Mouse (Mus musculus): ENCODE results near the gene Tmem132c.

The Tmem132c gene

GRCm38 (mm10) chr5:127282539-127283123 lies 41.0 kb downstream of the Tmem132c start:
- DNase-seq (ENCODE audit: inconsistent age in 2 of 2, low spot score in 1 of 2): peak in 1 of 2 experiments; percentile 30

GRCm38 (mm10) chr5:127286886-127287285 lies 45.3 kb downstream of the Tmem132c start:
- no peak for DNase-seq (ENCODE audit: inconsistent age in 2 of 2, low spot score in 1 of 2)

- DNase-seq (ENCODE audit: inconsistent age in 2 of 2, low spot score in 1 of 2): no peak
Measured at GRCm38 (mm10) chr5:127289659-127290058, 48.1 kb downstream of the Tmem132c start.

GRCm38 (mm10) chr5:127290461-127291250 lies 49.0 kb downstream of the Tmem132c start:
- DNase-seq (ENCODE audit: inconsistent age in 2 of 2, low spot score in 1 of 2): no peak

GRCm38 (mm10) chr5:127291581-127291980 lies 50.0 kb downstream of the Tmem132c start:
- no peak for DNase-seq (ENCODE audit: inconsistent age in 2 of 2, low spot score in 1 of 2)

GRCm38 (mm10) chr5:127293698-127294097 lies 52.1 kb downstream of the Tmem132c start:
- no peak for DNase-seq (ENCODE audit: inconsistent age in 2 of 2, low spot score in 1 of 2)

- DNase-seq (ENCODE audit: inconsistent age in 2 of 2, low spot score in 1 of 2): no peak
Measured at GRCm38 (mm10) chr5:127297461-127297860, 55.9 kb downstream of the Tmem132c start.

GRCm38 (mm10) chr5:127298060-127298459 lies 56.5 kb downstream of the Tmem132c start:
- DNase-seq (ENCODE audit: inconsistent age in 2 of 2, low spot score in 1 of 2): no peak

- no peak for DNase-seq (ENCODE audit: inconsistent age in 2 of 2, low spot score in 1 of 2)
Measured at GRCm38 (mm10) chr5:127299010-127299409, 57.4 kb downstream of the Tmem132c start.

- peak; percentile 26 to 72 for DNase-seq (ENCODE audit: inconsistent age in 2 of 2, low spot score in 1 of 2)
Measured at GRCm38 (mm10) chr5:127300597-127301254, 59.1 kb downstream of the Tmem132c start.

GRCm38 (mm10) chr5:127305312-127305711 lies 63.7 kb downstream of the Tmem132c start:
- no peak for DNase-seq (ENCODE audit: inconsistent age in 2 of 2, low spot score in 1 of 2)

- DNase-seq (ENCODE audit: inconsistent age in 2 of 2, low spot score in 1 of 2): no peak
Measured at GRCm38 (mm10) chr5:127305719-127306118, 64.1 kb downstream of the Tmem132c start.

GRCm38 (mm10) chr5:127306726-127307125 lies 65.1 kb downstream of the Tmem132c start:
- DNase-seq (ENCODE audit: inconsistent age in 2 of 2, low spot score in 1 of 2): no peak

- DNase-seq (ENCODE audit: inconsistent age in 2 of 2, low spot score in 1 of 2): no peak
Measured at GRCm38 (mm10) chr5:127310318-127311004, 68.9 kb downstream of the Tmem132c start.

- no peak for DNase-seq (ENCODE audit: inconsistent age in 2 of 2, low spot score in 1 of 2)
Measured at GRCm38 (mm10) chr5:127311005-127311331, 69.4 kb downstream of the Tmem132c start.

GRCm38 (mm10) chr5:127313634-127314033 lies 72.0 kb downstream of the Tmem132c start:
- DNase-seq (ENCODE audit: inconsistent age in 2 of 2, low spot score in 1 of 2): no peak

GRCm38 (mm10) chr5:127319096-127319779 lies 77.6 kb downstream of the Tmem132c start:
- DNase-seq (ENCODE audit: inconsistent age in 2 of 2, low spot score in 1 of 2): peak; percentile 21 to 49

GRCm38 (mm10) chr5:127324645-127325044 lies 83.0 kb downstream of the Tmem132c start:
- DNase-seq (ENCODE audit: inconsistent age in 2 of 2, low spot score in 1 of 2): no peak

GRCm38 (mm10) chr5:127336048-127336907 lies 94.7 kb downstream of the Tmem132c start:
- DNase-seq (ENCODE audit: inconsistent age in 2 of 2, low spot score in 1 of 2): peak; percentile 30 to 47

- no peak for DNase-seq (ENCODE audit: inconsistent age in 2 of 2, low spot score in 1 of 2)
Measured at GRCm38 (mm10) chr5:127336908-127337265, 95.3 kb downstream of the Tmem132c start.

Data from adrenal gland, adult (tissue).